Mouse (Mus musculus): ENCODE measurements around the gene Kbtbd2. TPM values are rescaled to one million over a fixed set of nuclear protein-coding genes. Genes with fewer than 3 reads are reported as not detected.

The Kbtbd2 gene
- total RNA-seq (2021) = 10 to 100 TPM; 19.0 to 20.1 TPM
- long read RNA-seq, experiment 1, transcript Kbtbd2-202 (4 exons, 3,816 nt) = major isoform, 8 of 13 reads
- long read RNA-seq, experiment 1, partial matches to known transcripts = 0 of 13 reads
- long read RNA-seq, experiment 1, other reads (novel, unspliced or antisense) = 4 of 13 reads
- long read RNA-seq, experiment 2, transcript Kbtbd2-202 (4 exons, 3,816 nt) = major isoform, 10 of 12 reads
- long read RNA-seq, experiment 2, partial matches to known transcripts = 0 of 12 reads
- long read RNA-seq, experiment 2, other reads (novel, unspliced or antisense) = 2 of 12 reads

GRCm38 (mm10) chr6:56797311-56798151 lies at the start of gene Kbtbd2:
Gene Kbtbd2, minus strand, starts transcription at chr6:56797813.
- intact Hi-C loops (cut with DNase I; ENCODE audit: low total_unique reads) = no loop called here
- peak; percentile 95 for DNase-seq

GRCm38 (mm10) chr6:56844365-56844764 lies 46.8 kb upstream of the Kbtbd2 start:
- DNase-seq = no peak
- intact Hi-C loops (cut with DNase I; ENCODE audit: low total_unique reads) = no loop called here

- intact Hi-C loops (cut with DNase I; ENCODE audit: low total_unique reads) = no loop called here
These were observed 45.6 kb upstream of the Kbtbd2 start for GRCm38 (mm10) chr6:56843229-56843628.

GRCm38 (mm10) chr6:56837621-56838020 lies 40.0 kb upstream of the Kbtbd2 start:
- DNase-seq = no peak
- intact Hi-C loops (cut with DNase I; ENCODE audit: low total_unique reads) = no loop called here

More at GRCm38 (mm10) chr6:56843229-56843628, 45.6 kb upstream of the Kbtbd2 start:
- DNase-seq = no peak

- no peak for DNase-seq
- intact Hi-C loops (cut with DNase I; ENCODE audit: low total_unique reads) = no loop called here
These were observed 39.6 kb upstream of the Kbtbd2 start for GRCm38 (mm10) chr6:56837166-56837565.

- intact Hi-C loops (cut with DNase I; ENCODE audit: low total_unique reads) = no loop called here
- no peak for DNase-seq
These were observed 37.9 kb upstream of the Kbtbd2 start for GRCm38 (mm10) chr6:56835532-56835931.

GRCm38 (mm10) chr6:56834769-56835168 lies 37.2 kb upstream of the Kbtbd2 start:
- intact Hi-C loops (cut with DNase I; ENCODE audit: low total_unique reads) = no loop called here
- no peak for DNase-seq

GRCm38 (mm10) chr6:56832830-56833229 lies 35.2 kb upstream of the Kbtbd2 start:
- intact Hi-C loops (cut with DNase I; ENCODE audit: low total_unique reads) = no loop called here
- no peak for DNase-seq

- DNase-seq = no peak
- intact Hi-C loops (cut with DNase I; ENCODE audit: low total_unique reads) = no loop called here
These were observed 34.8 kb upstream of the Kbtbd2 start for GRCm38 (mm10) chr6:56832407-56832796.

GRCm38 (mm10) chr6:56831697-56832406 lies 34.2 kb upstream of the Kbtbd2 start, which contains the start of gene Fkbp9:
Gene Fkbp9, plus strand, starts transcription at chr6:56832059.
- intact Hi-C loops (cut with DNase I; ENCODE audit: low total_unique reads) = no loop called here
- DNase-seq = peak; percentile 90

GRCm38 (mm10) chr6:56825657-56826056 lies 28.0 kb upstream of the Kbtbd2 start:
- DNase-seq = no peak
- intact Hi-C loops (cut with DNase I; ENCODE audit: low total_unique reads) = no loop called here

- intact Hi-C loops (cut with DNase I; ENCODE audit: low total_unique reads) = loop anchor here (10.0 kb wide), 1 partner anchor 756 kb away; no protein-coding TSS in a partner anchor
- DNase-seq = no peak
These were observed 21.5 kb upstream of the Kbtbd2 start for GRCm38 (mm10) chr6:56819124-56819487.

GRCm38 (mm10) chr6:56818436-56819123 lies 21.0 kb upstream of the Kbtbd2 start:
- DNase-seq = no peak
- intact Hi-C loops (cut with DNase I; ENCODE audit: low total_unique reads) = loop anchor here (10.0 kb wide), 1 partner anchor 756 kb away; no protein-coding TSS in a partner anchor

- DNase-seq = no peak
- intact Hi-C loops (cut with DNase I; ENCODE audit: low total_unique reads) = loop anchor here (10.0 kb wide), 1 partner anchor 761 kb away; no protein-coding TSS in a partner anchor
These were observed 15.7 kb upstream of the Kbtbd2 start for GRCm38 (mm10) chr6:56813332-56813731.

- intact Hi-C loops (cut with DNase I; ENCODE audit: low total_unique reads) = loop anchor here (5.0 kb wide), 1 partner anchor 99 kb away; no protein-coding TSS in a partner anchor
- no peak for DNase-seq
These were observed 11.0 kb upstream of the Kbtbd2 start for GRCm38 (mm10) chr6:56808656-56809055.

GRCm38 (mm10) chr6:56806195-56806594 lies 8.6 kb upstream of the Kbtbd2 start:
- no peak for DNase-seq
- intact Hi-C loops (cut with DNase I; ENCODE audit: low total_unique reads) = loop anchor here (5.0 kb wide), 1 partner anchor 101 kb away; no protein-coding TSS in a partner anchor

- no peak for DNase-seq
- intact Hi-C loops (cut with DNase I; ENCODE audit: low total_unique reads) = loop anchor here (5.0 kb wide), 1 partner anchor 102 kb away; no protein-coding TSS in a partner anchor
These were observed 7.4 kb upstream of the Kbtbd2 start for GRCm38 (mm10) chr6:56805026-56805425.

- intact Hi-C loops (cut with DNase I; ENCODE audit: low total_unique reads) = no loop called here
- DNase-seq = no peak
These were observed 496 bp upstream of the Kbtbd2 start for GRCm38 (mm10) chr6:56798152-56798465.

GRCm38 (mm10) chr6:56796668-56797141 lies 908 bp downstream of the Kbtbd2 start:
- DNase-seq = peak; percentile 23
- intact Hi-C loops (cut with DNase I; ENCODE audit: low total_unique reads) = no loop called here
